Mouse (Mus musculus) ES-Bruce4 (cell line): ENCODE data around the gene Sh3rf3.

ENCODE experiments used
- CTCF ChIP-seq: IDR thresholded peaks from one replicate; pipeline ENCODE4 v1.8.1; 2011; ENCODE audit warnings: low read depth, low read length
- EP300 ChIP-seq: IDR thresholded peaks from 2 replicates; pipeline ENCODE4 v1.6.1; 2011; ENCODE audit warnings: low read depth, low read length; ENCODE audit not compliant: insufficient read depth
- POLR2A ChIP-seq: IDR thresholded peaks from one replicate; pipeline ENCODE4 v1.8.1; 2011; ENCODE audit warnings: low read length; ENCODE audit not compliant: insufficient read depth

- no peak for TF ChIP-seq EP300
- TF ChIP-seq CTCF, result no peak
- TF ChIP-seq POLR2A, result no peak
Measured at GRCm38 (mm10) chr10:58935606-58936005, 122.4 kb downstream of the Sh3rf3 start.
